Mouse (Mus musculus) mature B cell (primary cell): Measurements from ENCODE around the gene Gpank1.

Experiments used
- in situ Hi-C: fragments of 300-500 bp; cut with MboI; formaldehyde crosslinking; loops from 2 replicates; pipeline ENCODE4 v1.14.3; 2019

The Gpank1 gene

GRCm38 (mm10) chr17:35159638-35160037, 38.4 kb downstream of the Gpank1 start:
- in situ Hi-C loops: no loop called here

- in situ Hi-C loops: no loop called here
These were observed 40.2 kb downstream of the Gpank1 start for GRCm38 (mm10) chr17:35161421-35161820.

- in situ Hi-C loops: no loop called here
These were observed 40.9 kb downstream of the Gpank1 start for GRCm38 (mm10) chr17:35162121-35162520.

- in situ Hi-C loops: no loop called here
These were observed 41.5 kb downstream of the Gpank1 start for GRCm38 (mm10) chr17:35162730-35163129.

- in situ Hi-C loops: no loop called here
These were observed 42.2 kb downstream of the Gpank1 start for GRCm38 (mm10) chr17:35163326-35164081.

- in situ Hi-C loops: no loop called here
These were observed 42.9 kb downstream of the Gpank1 start for GRCm38 (mm10) chr17:35164218-35164567.

GRCm38 (mm10) chr17:35164568-35165450, 43.6 kb downstream of the Gpank1 start, which contains the start of gene Prrc2a:
TSS of gene Prrc2a (minus strand) at chr17:35164897.
- in situ Hi-C loops: loop anchor here (5.0 kb wide), 1 partner anchor 67 kb away; the partner anchor contains the start of gene Atp6v1g2

GRCm38 (mm10) chr17:35165451-35166155, 44.3 kb downstream of the Gpank1 start:
- in situ Hi-C loops: loop anchor here (5.0 kb wide), 1 partner anchor 67 kb away; the partner anchor contains the start of gene Atp6v1g2

- in situ Hi-C loops: loop anchor here (5.0 kb wide), 1 partner anchor 66 kb away; the partner anchor contains the start of gene Atp6v1g2
These were observed 45.2 kb downstream of the Gpank1 start for GRCm38 (mm10) chr17:35166352-35167035.

- in situ Hi-C loops: loop anchor here (5.0 kb wide), 1 partner anchor 65 kb away; the partner anchor contains the start of gene Atp6v1g2
These were observed 46.5 kb downstream of the Gpank1 start for GRCm38 (mm10) chr17:35167794-35168193.

- in situ Hi-C loops: loop anchor here (5.0 kb wide), 1 partner anchor 64 kb away; the partner anchor contains the start of gene Atp6v1g2
These were observed 47.4 kb downstream of the Gpank1 start for GRCm38 (mm10) chr17:35168541-35169207.

- in situ Hi-C loops: no loop called here
These were observed 51.4 kb downstream of the Gpank1 start for GRCm38 (mm10) chr17:35172445-35173234.

GRCm38 (mm10) chr17:35173329-35173728, 52.1 kb downstream of the Gpank1 start:
- in situ Hi-C loops: no loop called here
